Mouse (Mus musculus): ENCODE results near the gene Retnlb. TPM values are rescaled to one million over a fixed set of nuclear protein-coding genes. Genes with fewer than 3 reads are reported as not detected.
"Not testable (repeated sequence)": the region's sequence is repeated elsewhere in the genome, so short reads cannot be mapped to it uniquely, and the experiment has no call there.

Retnlb gene
- total RNA-seq, 1 experiment: not detected

DNA sequence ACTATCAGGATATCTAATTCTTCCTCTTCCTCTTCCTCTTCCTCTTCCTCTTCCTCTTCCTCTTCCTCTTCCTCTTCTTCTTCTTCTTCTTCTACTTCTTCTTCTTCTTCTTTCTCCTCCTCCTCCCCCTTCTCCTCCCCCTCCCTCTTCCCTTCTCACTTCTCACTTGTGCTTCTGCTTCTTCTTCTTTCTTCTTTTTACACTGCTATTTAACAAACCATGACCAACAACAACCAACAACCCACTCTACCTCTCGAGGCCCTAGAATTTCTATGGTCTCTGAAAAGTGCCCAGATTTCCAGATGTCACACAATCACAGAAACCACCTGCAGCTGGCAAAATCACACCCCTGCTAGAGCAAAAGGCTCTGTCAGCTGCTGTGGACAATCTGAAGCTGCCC is 11.0 kb downstream of the Retnlb start:
- no peak overlapping the region for H3K9ac ChIP-seq (ENCODE audit: insufficient read depth, low read depth, low read length, poor library complexity, severe bottlenecking)
- no peaks in the 10 kb centered on the region for H3K9me3 ChIP-seq (ENCODE audit: control insufficient read depth, insufficient read depth, low read depth, low read length)
- no peaks in the 10 kb centered on the region for H3K4me1 ChIP-seq (ENCODE audit: control insufficient read depth in 2 of 2, insufficient read depth in 2 of 2, low read length in 2 of 2, poor library complexity in 1 of 2)
- no peak overlapping the region for H3K27ac ChIP-seq (ENCODE audit: insufficient read depth, low read depth, low read length, poor library complexity, severe bottlenecking)
- in situ Hi-C loops (cut with MboI; ENCODE audit: low sequenced_read_pairs in 2 of 2, unreplicated experiment in 2 of 2): no loop called here
- no peaks in the 10 kb centered on the region for H3K36me3 ChIP-seq (ENCODE audit: control insufficient read depth, insufficient read depth, low read length, poor library complexity, severe bottlenecking)
- no peak for DNase-seq (ENCODE audit: low read depth, low spot score)
- no peak for TF ChIP-seq ZC3H11A (IDR thresholded peaks at IDR 0.05; ENCODE audit: borderline replicate concordance, low read depth, low read length)
- no peak for TF ChIP-seq ZNF384 (IDR thresholded peaks at IDR 0.05; ENCODE audit: low read depth, low read length)
- no peak for TF ChIP-seq CHD2 (IDR thresholded peaks at IDR 0.05; ENCODE audit: low read depth, low read length)
- no peak for TF ChIP-seq HCFC1 (IDR thresholded peaks at IDR 0.05; ENCODE audit: borderline replicate concordance, insufficient read depth, low read length)
- TF ChIP-seq MAFK (IDR thresholded peaks at IDR 0.05; ENCODE audit: insufficient read depth, low read depth, low read length): no peak
- no peak overlapping the region for H3K4me3 ChIP-seq (ENCODE audit: insufficient read depth in 1 of 2, low read depth in 1 of 2, low read length in 2 of 2, poor library complexity in 1 of 2, severe bottlenecking in 1 of 2)

DNA sequence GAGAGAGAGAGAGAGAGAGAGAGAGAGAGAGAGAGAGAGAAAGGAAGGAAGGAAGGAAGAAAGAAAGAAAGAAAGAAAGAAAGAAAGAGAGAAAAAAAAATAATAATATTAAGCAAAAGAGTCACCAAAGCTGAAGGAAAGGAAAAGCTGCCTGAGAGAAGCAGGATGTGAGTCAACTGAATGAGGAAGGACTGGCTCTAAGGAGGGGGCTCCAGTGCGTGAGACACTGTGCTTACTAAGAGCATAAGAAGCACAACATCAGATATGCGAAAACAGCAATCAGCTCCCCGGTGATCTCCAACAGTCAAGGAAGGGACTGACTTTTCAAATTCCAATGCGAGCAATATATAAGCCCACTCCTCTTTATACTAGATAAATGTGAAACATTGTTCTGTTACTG is 12.4 kb downstream of the Retnlb start:
- Histone ChIP-seq H3K9me3 (ENCODE audit: control insufficient read depth, insufficient read depth, low read depth, low read length) (no peaks in the 10 kb centered on the region), H3K27ac (ENCODE audit: insufficient read depth, low read depth, low read length, poor library complexity, severe bottlenecking) (no peak overlapping the region), H3K36me3 (ENCODE audit: control insufficient read depth, insufficient read depth, low read length, poor library complexity, severe bottlenecking) (no peaks in the 10 kb centered on the region), H3K9ac (ENCODE audit: insufficient read depth, low read depth, low read length, poor library complexity, severe bottlenecking) (no peak overlapping the region), H3K4me3 (ENCODE audit: insufficient read depth in 1 of 2, low read depth in 1 of 2, low read length in 2 of 2, poor library complexity in 1 of 2, severe bottlenecking in 1 of 2) (no peak overlapping the region), H3K4me1 (ENCODE audit: control insufficient read depth in 2 of 2, insufficient read depth in 2 of 2, low read length in 2 of 2, poor library complexity in 1 of 2) (no peaks in the 10 kb centered on the region)
- in situ Hi-C loops (cut with MboI; ENCODE audit: low sequenced_read_pairs in 2 of 2, unreplicated experiment in 2 of 2): no loop called here
- TF ChIP-seq ZC3H11A (IDR thresholded peaks at IDR 0.05; ENCODE audit: borderline replicate concordance, low read depth, low read length): no peak
- no peak for TF ChIP-seq MAFK (IDR thresholded peaks at IDR 0.05; ENCODE audit: insufficient read depth, low read depth, low read length)
- TF ChIP-seq HCFC1 (IDR thresholded peaks at IDR 0.05; ENCODE audit: borderline replicate concordance, insufficient read depth, low read length): no peak
- TF ChIP-seq CHD2 (IDR thresholded peaks at IDR 0.05; ENCODE audit: low read depth, low read length): no peak
- TF ChIP-seq ZNF384 (IDR thresholded peaks at IDR 0.05; ENCODE audit: low read depth, low read length): no peak
- DNase-seq (ENCODE audit: low read depth, low spot score): no peak

DNA sequence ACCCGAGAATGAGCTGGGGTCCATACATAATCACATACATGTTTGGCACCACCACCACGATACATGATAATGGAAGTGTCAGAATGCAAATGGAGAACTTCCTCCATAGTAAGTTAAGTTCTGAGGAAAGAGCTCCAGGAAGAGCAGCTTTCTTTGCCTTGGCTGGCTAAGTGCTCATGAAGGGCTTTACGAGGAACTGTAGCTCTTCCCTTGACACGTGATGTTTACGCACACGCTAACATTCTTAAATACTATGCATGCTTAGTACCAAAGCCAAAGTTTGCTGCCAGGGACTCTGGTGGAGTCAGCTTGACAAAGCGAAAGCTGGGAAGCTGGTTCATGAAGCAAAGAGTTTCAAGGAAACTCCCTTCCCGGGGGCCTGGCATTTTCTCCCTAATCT is 15.4 kb downstream of the Retnlb start:
- DNase-seq (ENCODE audit: low read depth, low spot score): no peak
- Histone ChIP-seq H3K27ac (ENCODE audit: insufficient read depth, low read depth, low read length, poor library complexity, severe bottlenecking) (no peak overlapping the region), H3K4me3 (ENCODE audit: insufficient read depth in 1 of 2, low read depth in 1 of 2, low read length in 2 of 2, poor library complexity in 1 of 2, severe bottlenecking in 1 of 2) (no peak overlapping the region), H3K4me1 (ENCODE audit: control insufficient read depth in 2 of 2, insufficient read depth in 2 of 2, low read length in 2 of 2, poor library complexity in 1 of 2) (no peaks in the 10 kb centered on the region), H3K9me3 (ENCODE audit: control insufficient read depth, insufficient read depth, low read depth, low read length) (no peaks in the 10 kb centered on the region), H3K9ac (ENCODE audit: insufficient read depth, low read depth, low read length, poor library complexity, severe bottlenecking) (no peak overlapping the region), H3K36me3 (ENCODE audit: control insufficient read depth, insufficient read depth, low read length, poor library complexity, severe bottlenecking) (no peaks in the 10 kb centered on the region)
- no peak for TF ChIP-seq ZC3H11A (IDR thresholded peaks at IDR 0.05; ENCODE audit: borderline replicate concordance, low read depth, low read length)
- no peak for TF ChIP-seq HCFC1 (IDR thresholded peaks at IDR 0.05; ENCODE audit: borderline replicate concordance, insufficient read depth, low read length)
- no peak for TF ChIP-seq MAFK (IDR thresholded peaks at IDR 0.05; ENCODE audit: insufficient read depth, low read depth, low read length)
- no peak for TF ChIP-seq ZNF384 (IDR thresholded peaks at IDR 0.05; ENCODE audit: low read depth, low read length)
- TF ChIP-seq CHD2 (IDR thresholded peaks at IDR 0.05; ENCODE audit: low read depth, low read length): no peak
- in situ Hi-C loops (cut with MboI; ENCODE audit: low sequenced_read_pairs in 2 of 2, unreplicated experiment in 2 of 2): no loop called here

DNA sequence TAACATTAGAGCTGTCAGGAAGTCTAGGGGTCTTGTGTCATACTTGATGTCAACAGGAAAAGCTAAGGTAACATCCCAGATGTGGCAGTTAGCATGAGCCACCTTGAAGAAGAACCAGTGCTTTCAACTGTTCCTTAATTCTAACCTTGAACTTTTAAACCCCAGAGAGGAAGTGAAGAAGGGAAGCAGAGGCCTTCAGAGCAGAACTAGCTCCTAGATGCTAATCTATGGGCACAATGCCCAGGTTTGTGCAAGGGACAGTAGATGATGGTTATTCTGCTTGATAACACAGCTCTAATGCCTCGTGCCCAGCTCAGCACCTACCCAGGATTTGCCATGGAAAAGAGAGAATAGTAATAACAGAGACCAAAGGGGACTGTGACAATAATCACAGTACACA is 17.0 kb downstream of the Retnlb start:
- not testable (repeated sequence) for H3K9me3 ChIP-seq (ENCODE audit: control insufficient read depth, insufficient read depth, low read depth, low read length); DNase-seq (ENCODE audit: low read depth, low spot score)

DNA sequence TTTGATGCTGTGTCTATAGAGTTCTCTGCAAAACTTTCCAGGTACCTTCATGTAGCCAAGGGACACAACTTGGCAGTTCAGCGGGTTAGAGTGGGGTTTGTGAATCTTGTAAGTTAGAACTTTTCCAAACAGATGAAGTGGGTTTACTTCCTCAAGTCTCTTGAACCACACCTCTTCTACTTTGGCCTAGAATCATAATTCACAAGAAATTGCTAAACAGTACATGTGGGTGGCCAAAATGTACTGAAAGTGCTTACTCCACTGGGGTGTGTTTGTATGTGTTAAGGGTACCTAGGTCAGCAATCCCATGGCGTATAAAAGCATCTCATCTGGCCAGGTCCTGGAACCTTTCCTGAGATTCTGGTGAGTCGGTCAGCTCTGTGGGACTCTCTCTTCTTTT is 25.6 kb downstream of the Retnlb start, which contains the start of gene Retnla:
Retnla (plus strand) TSS at position 286 of the 400 bp plus-strand sequence.
- Histone ChIP-seq H3K4me1 (ENCODE audit: control insufficient read depth in 2 of 2, insufficient read depth in 2 of 2, low read length in 2 of 2, poor library complexity in 1 of 2) (no peaks in the 10 kb centered on the region), H3K9ac (ENCODE audit: insufficient read depth, low read depth, low read length, poor library complexity, severe bottlenecking) (no peak within 1 kb of the TSS), H3K4me3 (ENCODE audit: insufficient read depth in 1 of 2, low read depth in 1 of 2, low read length in 2 of 2, poor library complexity in 1 of 2, severe bottlenecking in 1 of 2) (no peak within 1 kb of the TSS), H3K9me3 (ENCODE audit: control insufficient read depth, insufficient read depth, low read depth, low read length) (no peaks in the 10 kb centered on the region), H3K36me3 (ENCODE audit: control insufficient read depth, insufficient read depth, low read length, poor library complexity, severe bottlenecking) (no peaks in the 10 kb centered on the region), H3K27ac (ENCODE audit: insufficient read depth, low read depth, low read length, poor library complexity, severe bottlenecking) (no peak within 1 kb of the TSS)
- in situ Hi-C loops (cut with MboI; ENCODE audit: low sequenced_read_pairs in 2 of 2, unreplicated experiment in 2 of 2): no loop called here
- no peak for DNase-seq (ENCODE audit: low read depth, low spot score)
- TF ChIP-seq ZC3H11A (IDR thresholded peaks at IDR 0.05; ENCODE audit: borderline replicate concordance, low read depth, low read length) (no peak), ZNF384 (IDR thresholded peaks at IDR 0.05; ENCODE audit: low read depth, low read length) (no peak), HCFC1 (IDR thresholded peaks at IDR 0.05; ENCODE audit: borderline replicate concordance, insufficient read depth, low read length) (no peak), CHD2 (IDR thresholded peaks at IDR 0.05; ENCODE audit: low read depth, low read length) (no peak), MAFK (IDR thresholded peaks at IDR 0.05; ENCODE audit: insufficient read depth, low read depth, low read length) (no peak)

More for the DNA sequence above, 17.0 kb downstream of the Retnlb start:
- H3K4me3 ChIP-seq (ENCODE audit: insufficient read depth in 1 of 2, low read depth in 1 of 2, low read length in 2 of 2, poor library complexity in 1 of 2, severe bottlenecking in 1 of 2); H3K9ac ChIP-seq (ENCODE audit: insufficient read depth, low read depth, low read length, poor library complexity, severe bottlenecking); H3K27ac ChIP-seq (ENCODE audit: insufficient read depth, low read depth, low read length, poor library complexity, severe bottlenecking); H3K4me1 ChIP-seq (ENCODE audit: control insufficient read depth in 2 of 2, insufficient read depth in 2 of 2, low read length in 2 of 2, poor library complexity in 1 of 2); H3K36me3 ChIP-seq (ENCODE audit: control insufficient read depth, insufficient read depth, low read length, poor library complexity, severe bottlenecking); in situ Hi-C loops (cut with MboI; ENCODE audit: low sequenced_read_pairs in 2 of 2, unreplicated experiment in 2 of 2): not testable (repeated sequence)

Data from ES-E14 (cell line).